In the genomic region with DNA sequence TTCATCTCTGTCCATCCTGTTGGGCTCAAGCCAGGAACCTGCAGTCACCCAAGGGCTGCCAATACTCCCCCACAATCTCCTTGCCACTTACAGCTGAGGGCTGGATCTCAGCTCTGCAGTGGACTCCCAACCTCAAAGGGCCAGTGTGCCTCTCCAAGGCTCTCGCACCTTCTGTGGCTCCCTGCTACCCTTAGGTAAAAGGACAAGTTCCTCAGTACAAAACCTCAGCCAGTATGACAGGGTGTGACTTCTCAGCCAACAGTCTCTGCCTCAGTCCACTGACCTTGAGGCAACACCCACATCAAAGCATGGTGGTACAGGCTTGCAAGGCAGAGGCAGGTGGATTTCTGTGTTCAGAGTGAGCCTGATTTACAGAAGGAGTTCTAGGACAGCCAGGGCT, we compare ENCODE assay signal across 40 mouse cellular contexts. TPM values are rescaled to one million over a fixed set of nuclear protein-coding genes. Genes with fewer than 3 reads are reported as not detected.
"Had no signal": no experiment of that assay in that cellular context is flagged by ENCODE, and none has a peak within 500 bp of the region (broad histone marks: within the 10 kb centered on the region; RNA-seq: fewer than 3 reads in every experiment).

No protein-coding gene starts in this region.

- ATAC-seq: forebrain, postnatal 0 days; hindbrain, embryonic 16.5 days; inflammation-experienced regulatory T-cells, adult 6 months; intestine, embryonic 15.5 days; intestine, postnatal 0 days had no signal

- H3K9me3 ChIP-seq: heart, embryonic 10.5 days; heart, embryonic 13.5 days; heart, embryonic 15.5 days; hindbrain, embryonic 12.5 days; intestine, embryonic 15.5 days; limb, embryonic 13.5 days; limb, embryonic 15.5 days had no signal

- H3K9ac ChIP-seq: forebrain, postnatal 0 days; heart, embryonic 13.5 days; heart, embryonic 15.5 days; hindbrain, embryonic 12.5 days; hindbrain, embryonic 14.5 days; intestine, embryonic 15.5 days; limb, embryonic 13.5 days; limb, embryonic 15.5 days had no signal

- DNase-seq: forebrain, postnatal 0 days; gastrocnemius, postnatal 14 days; gastrocnemius, postnatal 36 days; heart, adult 18-20 months; heart, postnatal 14 days; heart, postnatal 36 days; kidney, adult 18-20 months; kidney, adult 8-10 months; kidney, postnatal 10 days; kidney, postnatal 25 days; kidney, postnatal 4 days; left cerebral cortex, postnatal 4 days had no signal

- H3K27ac ChIP-seq: heart, embryonic 10.5 days; heart, embryonic 13.5 days; heart, embryonic 15.5 days; hindbrain, embryonic 12.5 days; hindbrain, embryonic 14.5 days; intestine, embryonic 15.5 days; layer of hippocampus, adult 2 months; limb, embryonic 13.5 days; limb, embryonic 15.5 days had no signal

- H3K4me2 ChIP-seq: heart, embryonic 13.5 days; heart, embryonic 15.5 days; hindbrain, embryonic 12.5 days; hindbrain, embryonic 14.5 days; intestine, embryonic 15.5 days; limb, embryonic 13.5 days; limb, embryonic 15.5 days had no signal

- H3K27me3 ChIP-seq: limb, embryonic 13.5 days had no signal

- H3K4me1 ChIP-seq: heart, embryonic 10.5 days; heart, embryonic 13.5 days; heart, embryonic 15.5 days; hindbrain, embryonic 12.5 days; intestine, embryonic 15.5 days; limb, embryonic 13.5 days; limb, embryonic 15.5 days had no signal

- H3K36me3 ChIP-seq: heart, embryonic 10.5 days; heart, embryonic 13.5 days; heart, embryonic 15.5 days; hindbrain, embryonic 12.5 days; intestine, embryonic 15.5 days; limb, embryonic 13.5 days; limb, embryonic 15.5 days had no signal

- H3K4me3 ChIP-seq: heart, embryonic 10.5 days; heart, embryonic 13.5 days; heart, embryonic 15.5 days; hindbrain, embryonic 12.5 days; intestine, embryonic 15.5 days; layer of hippocampus, adult 2 months; limb, embryonic 13.5 days; limb, embryonic 15.5 days had no signal

RNA-seq across cellular contexts. Expression of a gene that starts 0.8 kb away (rescaled TPM):
- total RNA-seq: gastrocnemius, adult 18-20 months; gastrocnemius, adult 8-10 months; gastrocnemius, postnatal 14 days; gastrocnemius, postnatal 36 days; heart, postnatal 14 days; hematopoietic stem cell, adult 5-6 weeks; layer of hippocampus, adult 2 months; layer of hippocampus, postnatal 10 days; layer of hippocampus, postnatal 25 days; left cerebral cortex, adult 18-20 months; left cerebral cortex, adult 8-10 months; left cerebral cortex, postnatal 10 days had no signal
- polyA plus RNA-seq: forebrain, postnatal 0 days; heart, embryonic 10.5 days; heart, embryonic 13.5 days; heart, embryonic 15.5 days; heart, postnatal 0 days; hindbrain, embryonic 12.5 days; hindbrain, embryonic 14.5 days; hindbrain, embryonic 16.5 days; intestine, embryonic 15.5 days; kidney, embryonic 14.5 days; kidney, embryonic 16.5 days; limb, embryonic 11.5 days; limb, embryonic 13.5 days; limb, embryonic 15.5 days had no signal

RNA-seq across cellular contexts. Expression of a gene that starts 1.6 kb away (rescaled TPM):
- total RNA-seq: forebrain, postnatal 0 days; gastrocnemius, adult 18-20 months; gastrocnemius, adult 8-10 months; gastrocnemius, postnatal 14 days; gastrocnemius, postnatal 36 days; heart, adult 18-20 months; heart, adult 8-10 months; heart, postnatal 14 days; heart, postnatal 36 days; hematopoietic stem cell, adult 5-6 weeks; layer of hippocampus, adult 2 months; layer of hippocampus, postnatal 10 days; layer of hippocampus, postnatal 25 days; left cerebral cortex, adult 18-20 months; left cerebral cortex, adult 8-10 months; left cerebral cortex, postnatal 10 days; left cerebral cortex, postnatal 25 days; left cerebral cortex, postnatal 4 days; liver, adult 2 months had no signal
- polyA plus RNA-seq: forebrain, postnatal 0 days; gonadal fat pad, adult 2 months; heart, embryonic 10.5 days; heart, embryonic 13.5 days; heart, embryonic 15.5 days; heart, postnatal 0 days; hindbrain, embryonic 12.5 days; hindbrain, embryonic 14.5 days; hindbrain, embryonic 16.5 days; inflammation-experienced regulatory T-cells, adult 6 months; intestine, embryonic 15.5 days; intestine, postnatal 0 days; kidney, embryonic 14.5 days; kidney, embryonic 16.5 days; limb, embryonic 11.5 days; limb, embryonic 13.5 days; limb, embryonic 15.5 days; liver, adult 2 months had no signal

RNA-seq across cellular contexts. Expression of a gene that starts 22.4 kb away (rescaled TPM):
- total RNA-seq: forebrain, postnatal 0 days; gastrocnemius, adult 18-20 months; gastrocnemius, adult 8-10 months; gastrocnemius, postnatal 14 days; gastrocnemius, postnatal 36 days; heart, adult 8-10 months; heart, postnatal 36 days; layer of hippocampus, postnatal 25 days; left cerebral cortex, adult 18-20 months; left cerebral cortex, adult 8-10 months; left cerebral cortex, postnatal 10 days; left cerebral cortex, postnatal 25 days; left cerebral cortex, postnatal 4 days had no signal
- polyA plus RNA-seq: forebrain, postnatal 0 days; hindbrain, embryonic 12.5 days; hindbrain, embryonic 14.5 days; hindbrain, embryonic 16.5 days; kidney, embryonic 14.5 days; kidney, embryonic 16.5 days; limb, embryonic 11.5 days; limb, embryonic 13.5 days; limb, embryonic 15.5 days had no signal
